Mouse (Mus musculus): ENCODE results near the gene Drg2. TPM values are rescaled to one million over a fixed set of nuclear protein-coding genes. Genes with fewer than 3 reads are reported as not detected.

Drg2 gene
- polyA plus RNA-seq, 1 experiment from 2014 or later = 67.1 TPM

DNA sequence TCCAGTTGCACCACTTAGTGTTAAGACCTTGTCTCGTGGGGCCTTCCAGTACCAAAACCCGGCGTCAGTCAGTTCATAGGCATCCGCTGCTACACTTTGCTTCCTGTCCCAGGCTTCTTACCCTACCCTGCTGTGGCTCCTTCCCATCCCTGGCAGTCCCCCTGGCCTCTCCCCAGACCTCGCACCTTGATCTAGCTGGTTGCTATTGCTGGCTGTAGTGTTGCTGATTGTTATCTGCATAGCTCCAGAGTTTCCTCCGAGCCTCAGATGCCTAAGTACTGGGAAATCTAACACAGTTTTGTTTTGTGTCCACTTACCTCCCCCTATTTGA is 36.0 kb upstream of the Drg2 start:
- WGBS = 5% methylated on average over 6 of the region's 6 CpGs
- Histone ChIP-seq H3K4me3 (ENCODE audit: control insufficient read depth in 1 of 2, insufficient read depth in 1 of 2, low read depth in 1 of 2, low read length in 2 of 2) (peak overlapping the region; percentile 83 to 91), H3K9ac (ENCODE audit: low read length) (peak overlapping the region; percentile 93), H3K27ac (replicated peaks in 1 of 2; ENCODE audit: control insufficient read depth in 1 of 2, insufficient read depth in 1 of 2, low read depth in 2 of 2, low read length in 2 of 2) (peak overlapping the region in 1 of 2 experiments; percentile 87; a peak in 1 of 4 replicates), H3K36me3 (ENCODE audit: control insufficient read depth, insufficient read depth, low read length) (no peaks in the 10 kb centered on the region), H3K9me3 (ENCODE audit: control insufficient read depth, low read length) (no peaks in the 10 kb centered on the region), H3K4me2 (ENCODE audit: low read length) (peak overlapping the region; percentile 80), H3K4me1 (ENCODE audit: control insufficient read depth in 2 of 2, insufficient read depth in 2 of 2, low read length in 2 of 2) (peaks cover 11 to 23% of the 10 kb centered on the region in 2 experiments), H3K27me3 (ENCODE audit: control insufficient read depth, insufficient read depth, low read length) (no peaks in the 10 kb centered on the region)
- no peak for ATAC-seq (ENCODE audit: insufficient number of reproducible peaks, insufficient read depth, low FRiP score, low read depth)

DNA sequence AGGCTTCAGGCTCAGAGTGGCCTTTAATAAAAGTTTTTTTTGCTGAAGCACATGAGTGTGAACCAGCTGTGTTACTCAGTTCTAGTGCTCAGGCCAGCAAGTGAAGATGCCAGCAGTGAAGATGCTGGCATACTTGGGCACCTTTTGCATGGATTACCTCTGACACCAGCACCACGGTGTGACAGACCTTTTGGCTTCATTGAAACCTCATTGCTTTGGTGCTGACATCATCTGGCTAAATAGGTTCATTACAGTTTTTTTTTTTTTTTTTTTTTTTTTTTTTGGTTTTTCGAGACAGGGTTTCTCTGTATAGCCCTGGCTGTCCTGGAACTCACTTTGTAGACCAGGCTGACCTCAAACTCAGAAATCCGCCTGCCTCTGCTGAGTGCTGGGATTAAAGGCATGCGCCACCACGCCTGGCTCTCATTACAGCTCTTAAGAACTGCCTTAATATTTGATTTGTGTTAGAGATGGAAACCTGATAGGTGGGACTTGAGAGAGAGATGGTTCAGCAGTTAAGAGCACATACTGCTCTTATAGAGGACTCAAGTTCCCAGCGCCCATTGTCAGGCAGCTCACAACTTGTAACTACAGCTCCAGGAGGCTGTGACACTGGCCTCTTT is 32.2 kb upstream of the Drg2 start:
- 68% methylated on average over 5 of the region's 6 CpGs for WGBS

DNA sequence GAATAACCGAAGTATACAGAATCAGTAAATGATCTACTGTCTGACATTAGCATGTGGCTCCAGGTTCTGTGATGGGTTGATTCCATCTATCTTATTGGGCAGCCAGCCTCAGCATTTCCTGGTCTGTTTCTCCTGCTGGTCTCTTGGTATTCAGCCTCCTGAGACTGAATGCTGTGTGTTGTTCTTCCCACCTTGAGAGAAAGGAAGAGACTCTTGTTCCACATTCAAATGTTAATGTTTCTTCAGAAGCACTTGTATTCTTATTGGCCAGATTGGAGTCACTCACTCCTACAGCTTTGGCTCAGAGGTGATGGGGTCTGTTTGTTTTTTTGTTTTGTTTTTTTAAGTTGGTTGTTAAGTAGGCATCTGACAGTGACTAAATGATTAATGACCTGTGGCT is 31.4 kb upstream of the Drg2 start:
- H3K27me3 ChIP-seq (ENCODE audit: control insufficient read depth, insufficient read depth, low read length) = no peaks in the 10 kb centered on the region

More for the DNA sequence above, 32.2 kb upstream of the Drg2 start:
- H3K4me1 ChIP-seq (ENCODE audit: control insufficient read depth in 2 of 2, insufficient read depth in 2 of 2, low read length in 2 of 2) = peaks cover 7 to 13% of the 10 kb centered on the region in 2 experiments
- H3K9ac ChIP-seq (ENCODE audit: low read length) = no peak overlapping the region
- peaks cover 19% of the 10 kb centered on the region for H3K36me3 ChIP-seq (ENCODE audit: control insufficient read depth, insufficient read depth, low read length)
- H3K4me3 ChIP-seq (ENCODE audit: control insufficient read depth in 1 of 2, insufficient read depth in 1 of 2, low read depth in 1 of 2, low read length in 2 of 2) = no peak overlapping the region
- H3K27me3 ChIP-seq (ENCODE audit: control insufficient read depth, insufficient read depth, low read length) = no peaks in the 10 kb centered on the region
- no peaks in the 10 kb centered on the region for H3K9me3 ChIP-seq (ENCODE audit: control insufficient read depth, low read length)
- no peak for ATAC-seq (ENCODE audit: insufficient number of reproducible peaks, insufficient read depth, low FRiP score, low read depth)
- H3K27ac ChIP-seq (replicated peaks in 1 of 2; ENCODE audit: control insufficient read depth in 1 of 2, insufficient read depth in 1 of 2, low read depth in 2 of 2, low read length in 2 of 2) = no peak overlapping the region
- no peak overlapping the region for H3K4me2 ChIP-seq (ENCODE audit: low read length)

DNA sequence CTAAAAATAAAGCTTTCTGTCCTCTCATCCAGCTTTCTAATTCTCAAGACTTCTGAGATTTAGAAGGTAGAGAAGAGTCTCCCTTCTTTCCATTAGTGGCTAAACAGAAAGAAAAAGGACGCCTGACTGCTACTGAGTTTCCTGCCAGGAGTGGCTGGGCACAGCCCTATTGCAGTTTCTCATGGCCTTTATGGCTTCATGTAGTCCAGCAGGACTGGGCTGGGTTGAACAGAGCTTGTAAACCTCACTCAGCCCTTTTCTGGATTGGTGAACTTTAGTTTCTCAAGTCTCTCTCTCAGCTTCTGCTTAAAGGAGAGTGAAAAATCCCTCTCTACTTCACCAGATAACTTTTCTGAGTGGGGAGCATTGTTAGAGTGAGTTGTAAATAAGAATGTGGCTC is 28.0 kb upstream of the Drg2 start:
- Histone ChIP-seq H3K9ac (ENCODE audit: low read length) (no peak overlapping the region), H3K9me3 (ENCODE audit: control insufficient read depth, low read length) (no peaks in the 10 kb centered on the region), H3K27me3 (ENCODE audit: control insufficient read depth, insufficient read depth, low read length) (no peaks in the 10 kb centered on the region), H3K4me1 (ENCODE audit: control insufficient read depth in 2 of 2, insufficient read depth in 2 of 2, low read length in 2 of 2) (no peaks in the 10 kb centered on the region), H3K4me2 (ENCODE audit: low read length) (no peak overlapping the region), H3K4me3 (ENCODE audit: control insufficient read depth in 1 of 2, insufficient read depth in 1 of 2, low read depth in 1 of 2, low read length in 2 of 2) (no peak overlapping the region), H3K36me3 (ENCODE audit: control insufficient read depth, insufficient read depth, low read length) (peaks cover 45% of the 10 kb centered on the region), H3K27ac (replicated peaks in 1 of 2; ENCODE audit: control insufficient read depth in 1 of 2, insufficient read depth in 1 of 2, low read depth in 2 of 2, low read length in 2 of 2) (no peak overlapping the region)
- 73% methylated on average over 1 of the region's 1 CpGs for WGBS
- no peak for ATAC-seq (ENCODE audit: insufficient number of reproducible peaks, insufficient read depth, low FRiP score, low read depth)

More for the DNA sequence above, 31.4 kb upstream of the Drg2 start:
- H3K9me3 ChIP-seq (ENCODE audit: control insufficient read depth, low read length) = no peaks in the 10 kb centered on the region
- H3K36me3 ChIP-seq (ENCODE audit: control insufficient read depth, insufficient read depth, low read length) = peaks cover 28% of the 10 kb centered on the region
- no peak overlapping the region for H3K9ac ChIP-seq (ENCODE audit: low read length)
- WGBS = 76% methylated on average over 1 of the region's 1 CpGs
- no peak overlapping the region for H3K4me2 ChIP-seq (ENCODE audit: low read length)
- no peak overlapping the region for H3K27ac ChIP-seq (replicated peaks in 1 of 2; ENCODE audit: control insufficient read depth in 1 of 2, insufficient read depth in 1 of 2, low read depth in 2 of 2, low read length in 2 of 2)
- ATAC-seq (ENCODE audit: insufficient number of reproducible peaks, insufficient read depth, low FRiP score, low read depth) = no peak
- H3K4me1 ChIP-seq (ENCODE audit: control insufficient read depth in 2 of 2, insufficient read depth in 2 of 2, low read length in 2 of 2) = peaks cover 7 to 11% of the 10 kb centered on the region in 2 experiments
- no peak overlapping the region for H3K4me3 ChIP-seq (ENCODE audit: control insufficient read depth in 1 of 2, insufficient read depth in 1 of 2, low read depth in 1 of 2, low read length in 2 of 2)

DNA sequence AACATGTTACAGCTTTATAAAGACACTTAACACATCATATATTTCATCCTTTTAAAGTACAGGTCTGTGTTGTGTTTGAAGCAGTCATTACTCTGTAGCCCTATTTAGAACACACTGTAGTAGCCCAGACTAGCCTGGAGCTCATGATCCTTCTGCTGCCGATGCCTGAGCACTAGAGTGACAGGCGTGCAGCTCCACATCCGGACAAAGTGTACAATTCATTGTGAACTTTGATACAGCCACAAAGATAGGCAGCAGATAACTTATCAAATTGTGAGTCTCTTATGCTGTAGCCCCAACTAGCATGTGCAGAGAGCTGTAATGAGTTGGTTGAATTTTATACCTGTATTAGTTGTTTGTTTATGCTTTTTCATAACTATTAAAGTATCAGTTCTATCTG is 26.8 kb upstream of the Drg2 start:
- no peak overlapping the region for H3K9ac ChIP-seq (ENCODE audit: low read length)
- H3K4me3 ChIP-seq (ENCODE audit: control insufficient read depth in 1 of 2, insufficient read depth in 1 of 2, low read depth in 1 of 2, low read length in 2 of 2) = no peak overlapping the region
- no peaks in the 10 kb centered on the region for H3K27me3 ChIP-seq (ENCODE audit: control insufficient read depth, insufficient read depth, low read length)
- WGBS = 81% methylated on average over 3 of the region's 3 CpGs
- H3K9me3 ChIP-seq (ENCODE audit: control insufficient read depth, low read length) = no peaks in the 10 kb centered on the region
- peaks cover 56% of the 10 kb centered on the region for H3K36me3 ChIP-seq (ENCODE audit: control insufficient read depth, insufficient read depth, low read length)
- H3K27ac ChIP-seq (replicated peaks in 1 of 2; ENCODE audit: control insufficient read depth in 1 of 2, insufficient read depth in 1 of 2, low read depth in 2 of 2, low read length in 2 of 2) = no peak overlapping the region
- H3K4me2 ChIP-seq (ENCODE audit: low read length) = no peak overlapping the region
- ATAC-seq (ENCODE audit: insufficient number of reproducible peaks, insufficient read depth, low FRiP score, low read depth) = no peak
- H3K4me1 ChIP-seq (ENCODE audit: control insufficient read depth in 2 of 2, insufficient read depth in 2 of 2, low read length in 2 of 2) = no peaks in the 10 kb centered on the region

DNA sequence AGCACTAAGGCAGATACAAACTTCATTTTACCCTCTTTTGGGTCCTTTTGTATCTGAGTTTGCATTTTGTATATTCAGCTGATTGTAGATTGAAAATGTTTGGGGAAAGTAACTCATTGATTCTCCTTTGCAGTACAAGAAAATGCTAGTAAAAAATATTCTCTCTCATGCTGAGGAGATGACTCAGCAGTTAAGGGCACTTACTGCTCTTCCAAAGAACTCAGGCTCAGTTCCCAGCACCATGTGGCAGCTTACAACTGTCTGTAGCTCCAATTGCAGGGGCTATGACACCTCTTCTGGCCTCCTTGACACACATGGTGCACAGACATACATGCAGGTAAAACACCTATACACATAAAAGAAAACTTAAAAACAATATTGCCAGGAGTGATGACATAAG is 20.9 kb upstream of the Drg2 start:
- peaks cover 76% of the 10 kb centered on the region for H3K36me3 ChIP-seq (ENCODE audit: control insufficient read depth, insufficient read depth, low read length)
- H3K27me3 ChIP-seq (ENCODE audit: control insufficient read depth, insufficient read depth, low read length) = no peaks in the 10 kb centered on the region
- no peak for ATAC-seq (ENCODE audit: insufficient number of reproducible peaks, insufficient read depth, low FRiP score, low read depth)
- no peak overlapping the region for H3K4me3 ChIP-seq (ENCODE audit: control insufficient read depth in 1 of 2, insufficient read depth in 1 of 2, low read depth in 1 of 2, low read length in 2 of 2)
- H3K9me3 ChIP-seq (ENCODE audit: control insufficient read depth, low read length) = no peaks in the 10 kb centered on the region
- H3K9ac ChIP-seq (ENCODE audit: low read length) = no peak overlapping the region
- H3K4me2 ChIP-seq (ENCODE audit: low read length) = no peak overlapping the region
- no peak overlapping the region for H3K27ac ChIP-seq (replicated peaks in 1 of 2; ENCODE audit: control insufficient read depth in 1 of 2, insufficient read depth in 1 of 2, low read depth in 2 of 2, low read length in 2 of 2)
- no peaks in the 10 kb centered on the region for H3K4me1 ChIP-seq (ENCODE audit: control insufficient read depth in 2 of 2, insufficient read depth in 2 of 2, low read length in 2 of 2)

DNA sequence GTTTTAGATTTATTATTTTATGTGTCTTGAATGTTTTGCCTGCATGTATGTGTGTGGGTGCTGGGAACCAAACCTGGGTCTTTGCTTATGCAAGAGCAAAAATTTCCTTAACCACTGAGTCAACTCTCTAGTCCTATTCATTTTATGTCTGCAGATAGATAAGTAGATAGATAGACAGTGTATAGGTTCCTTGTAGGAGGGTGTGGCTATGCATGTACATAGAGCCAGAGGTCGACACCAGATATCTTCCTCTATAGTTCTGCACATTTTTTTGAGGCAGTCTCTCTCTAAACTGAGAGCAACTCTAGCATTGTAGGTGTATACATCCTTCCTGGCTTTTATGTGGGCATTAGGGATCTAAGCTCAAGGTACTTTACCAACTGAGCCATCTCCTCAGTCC is 19.3 kb upstream of the Drg2 start:
- H3K9me3 ChIP-seq (ENCODE audit: control insufficient read depth, low read length) = no peaks in the 10 kb centered on the region
- H3K4me2 ChIP-seq (ENCODE audit: low read length) = no peak overlapping the region
- H3K4me1 ChIP-seq (ENCODE audit: control insufficient read depth in 2 of 2, insufficient read depth in 2 of 2, low read length in 2 of 2) = no peaks in the 10 kb centered on the region
- no peak overlapping the region for H3K4me3 ChIP-seq (ENCODE audit: control insufficient read depth in 1 of 2, insufficient read depth in 1 of 2, low read depth in 1 of 2, low read length in 2 of 2)
- 84% methylated on average over 1 of the region's 1 CpGs for WGBS
- H3K27ac ChIP-seq (replicated peaks in 1 of 2; ENCODE audit: control insufficient read depth in 1 of 2, insufficient read depth in 1 of 2, low read depth in 2 of 2, low read length in 2 of 2) = no peak overlapping the region
- H3K9ac ChIP-seq (ENCODE audit: low read length) = no peak overlapping the region
- no peak for ATAC-seq (ENCODE audit: insufficient number of reproducible peaks, insufficient read depth, low FRiP score, low read depth)
- peaks cover 82% of the 10 kb centered on the region for H3K36me3 ChIP-seq (ENCODE audit: control insufficient read depth, insufficient read depth, low read length)
- H3K27me3 ChIP-seq (ENCODE audit: control insufficient read depth, insufficient read depth, low read length) = no peaks in the 10 kb centered on the region

DNA sequence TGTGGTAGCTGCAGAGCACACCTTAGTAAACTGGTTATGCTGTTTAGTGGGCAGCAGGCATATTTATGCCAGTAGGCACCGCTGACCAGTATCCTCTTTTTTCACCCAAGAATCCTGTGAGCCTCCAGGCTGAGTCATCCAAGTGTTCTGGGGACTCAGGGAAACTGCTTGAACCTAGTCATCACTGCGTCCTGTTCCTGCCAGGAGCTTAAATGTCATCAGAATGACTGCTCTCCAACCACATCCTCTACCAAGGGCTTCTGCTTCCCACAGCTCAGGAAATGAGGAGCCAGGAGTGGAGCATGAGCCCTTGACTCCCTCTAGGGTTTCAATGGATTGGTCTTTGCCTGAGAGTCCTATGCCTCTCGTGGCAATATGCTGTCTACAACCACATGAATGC is 17.8 kb upstream of the Drg2 start:
- H3K27me3 ChIP-seq (ENCODE audit: control insufficient read depth, insufficient read depth, low read length) = no peaks in the 10 kb centered on the region
- H3K9ac ChIP-seq (ENCODE audit: low read length) = no peak overlapping the region
- H3K9me3 ChIP-seq (ENCODE audit: control insufficient read depth, low read length) = no peaks in the 10 kb centered on the region
- H3K27ac ChIP-seq (replicated peaks in 1 of 2; ENCODE audit: control insufficient read depth in 1 of 2, insufficient read depth in 1 of 2, low read depth in 2 of 2, low read length in 2 of 2) = no peak overlapping the region
- no peak overlapping the region for H3K4me3 ChIP-seq (ENCODE audit: control insufficient read depth in 1 of 2, insufficient read depth in 1 of 2, low read depth in 1 of 2, low read length in 2 of 2)
- no peak for ATAC-seq (ENCODE audit: insufficient number of reproducible peaks, insufficient read depth, low FRiP score, low read depth)
- 76% methylated on average over 3 of the region's 3 CpGs for WGBS
- no peaks in the 10 kb centered on the region for H3K4me1 ChIP-seq (ENCODE audit: control insufficient read depth in 2 of 2, insufficient read depth in 2 of 2, low read length in 2 of 2)
- no peak overlapping the region for H3K4me2 ChIP-seq (ENCODE audit: low read length)
- peaks cover 87% of the 10 kb centered on the region for H3K36me3 ChIP-seq (ENCODE audit: control insufficient read depth, insufficient read depth, low read length)

Data from heart, embryonic 14.5 days (tissue).